Mouse (Mus musculus): ENCODE measurements at regions not wholly inside any gene's neighbourhood (a gene's known extent, or its start where the extent isn't known, plus 50 kb on each side); places are given as distances from the start of the nearest gene placed in this dataset.
"Not testable (repeated sequence)": the region's sequence is repeated elsewhere in the genome, so short reads cannot be mapped to it uniquely, and the experiment has no call there.

- TF ChIP-seq CTCF (IDR thresholded peaks at IDR 0.05; ENCODE audit: borderline replicate concordance, extremely low read depth, insufficient read depth, insufficient read length), result no peak
- TF ChIP-seq POLR2A (IDR thresholded peaks at IDR 0.05; ENCODE audit: borderline replicate concordance, extremely low read depth, insufficient read depth, insufficient read length, poor library complexity, severe bottlenecking), result no peak
- DNase-seq (ENCODE audit: low read depth), result peak; percentile 55
Observed at GRCm38 (mm10) chr8:126819261-126819660, 126.4 kb downstream of the Tomm20 start.

- no peak for DNase-seq (ENCODE audit: low read depth)
- TF ChIP-seq POLR2A (IDR thresholded peaks at IDR 0.05; ENCODE audit: borderline replicate concordance, extremely low read depth, insufficient read depth, insufficient read length, poor library complexity, severe bottlenecking), result no peak
- TF ChIP-seq CTCF (IDR thresholded peaks at IDR 0.05; ENCODE audit: borderline replicate concordance, extremely low read depth, insufficient read depth, insufficient read length), result no peak
Observed at GRCm38 (mm10) chr8:126816155-126816554, 129.5 kb downstream of the Tomm20 start.

GRCm38 (mm10) chr8:126814427-126814826 is 131.2 kb downstream of the Tomm20 start:
- TF ChIP-seq POLR2A (IDR thresholded peaks at IDR 0.05; ENCODE audit: borderline replicate concordance, extremely low read depth, insufficient read depth, insufficient read length, poor library complexity, severe bottlenecking) (no peak), CTCF (IDR thresholded peaks at IDR 0.05; ENCODE audit: borderline replicate concordance, extremely low read depth, insufficient read depth, insufficient read length) (no peak)
- no peak for DNase-seq (ENCODE audit: low read depth)

- no peak for DNase-seq (ENCODE audit: low read depth)
Observed at GRCm38 (mm10) chr8:126813621-126814020, 132.0 kb downstream of the Tomm20 start.

GRCm38 (mm10) chr8:126812777-126813176 is 132.9 kb downstream of the Tomm20 start:
- TF ChIP-seq CTCF (IDR thresholded peaks at IDR 0.05; ENCODE audit: borderline replicate concordance, extremely low read depth, insufficient read depth, insufficient read length), result no peak
- TF ChIP-seq POLR2A (IDR thresholded peaks at IDR 0.05; ENCODE audit: borderline replicate concordance, extremely low read depth, insufficient read depth, insufficient read length, poor library complexity, severe bottlenecking), result no peak
- DNase-seq (ENCODE audit: low read depth), result no peak

More at GRCm38 (mm10) chr8:126813621-126814020, 132.0 kb downstream of the Tomm20 start:
- peak; percentile 17; the same call in 1 of the 2 replicates for TF ChIP-seq CTCF (IDR thresholded peaks at IDR 0.05; ENCODE audit: borderline replicate concordance, extremely low read depth, insufficient read depth, insufficient read length)
- no peak for TF ChIP-seq POLR2A (IDR thresholded peaks at IDR 0.05; ENCODE audit: borderline replicate concordance, extremely low read depth, insufficient read depth, insufficient read length, poor library complexity, severe bottlenecking)

GRCm38 (mm10) chr8:126811358-126811757 is 134.3 kb downstream of the Tomm20 start:
- DNase-seq (ENCODE audit: low read depth), result not testable (repeated sequence)

GRCm38 (mm10) chr8:126810516-126810915 is 135.1 kb downstream of the Tomm20 start:
- TF ChIP-seq CTCF (IDR thresholded peaks at IDR 0.05; ENCODE audit: borderline replicate concordance, extremely low read depth, insufficient read depth, insufficient read length), result no peak
- TF ChIP-seq POLR2A (IDR thresholded peaks at IDR 0.05; ENCODE audit: borderline replicate concordance, extremely low read depth, insufficient read depth, insufficient read length, poor library complexity, severe bottlenecking), result no peak
- no peak for DNase-seq (ENCODE audit: low read depth)

GRCm38 (mm10) chr8:126809321-126809720 is 136.3 kb downstream of the Tomm20 start:
- DNase-seq (ENCODE audit: low read depth), result no peak
- no peak for TF ChIP-seq CTCF (IDR thresholded peaks at IDR 0.05; ENCODE audit: borderline replicate concordance, extremely low read depth, insufficient read depth, insufficient read length)
- no peak for TF ChIP-seq POLR2A (IDR thresholded peaks at IDR 0.05; ENCODE audit: borderline replicate concordance, extremely low read depth, insufficient read depth, insufficient read length, poor library complexity, severe bottlenecking)

GRCm38 (mm10) chr8:126808496-126808895 is 137.1 kb downstream of the Tomm20 start:
- no peak for TF ChIP-seq POLR2A (IDR thresholded peaks at IDR 0.05; ENCODE audit: borderline replicate concordance, extremely low read depth, insufficient read depth, insufficient read length, poor library complexity, severe bottlenecking)
- TF ChIP-seq CTCF (IDR thresholded peaks at IDR 0.05; ENCODE audit: borderline replicate concordance, extremely low read depth, insufficient read depth, insufficient read length), result no peak
- no peak for DNase-seq (ENCODE audit: low read depth)

- DNase-seq (ENCODE audit: low read depth), result no peak
- no peak for TF ChIP-seq CTCF (IDR thresholded peaks at IDR 0.05; ENCODE audit: borderline replicate concordance, extremely low read depth, insufficient read depth, insufficient read length)
- TF ChIP-seq POLR2A (IDR thresholded peaks at IDR 0.05; ENCODE audit: borderline replicate concordance, extremely low read depth, insufficient read depth, insufficient read length, poor library complexity, severe bottlenecking), result no peak
Observed at GRCm38 (mm10) chr8:126807171-126807768, 138.4 kb downstream of the Tomm20 start.

- no peak for TF ChIP-seq CTCF (IDR thresholded peaks at IDR 0.05; ENCODE audit: borderline replicate concordance, extremely low read depth, insufficient read depth, insufficient read length)
- TF ChIP-seq POLR2A (IDR thresholded peaks at IDR 0.05; ENCODE audit: borderline replicate concordance, extremely low read depth, insufficient read depth, insufficient read length, poor library complexity, severe bottlenecking), result no peak
- no peak for DNase-seq (ENCODE audit: low read depth)
Observed at GRCm38 (mm10) chr8:126806591-126806990, 139.1 kb downstream of the Tomm20 start.

GRCm38 (mm10) chr8:126806181-126806560 is 139.5 kb downstream of the Tomm20 start:
- DNase-seq (ENCODE audit: low read depth), result no peak
- TF ChIP-seq POLR2A (IDR thresholded peaks at IDR 0.05; ENCODE audit: borderline replicate concordance, extremely low read depth, insufficient read depth, insufficient read length, poor library complexity, severe bottlenecking), result no peak
